Mouse (Mus musculus) bone marrow, adult 2 months (tissue): Measurements from ENCODE around the gene Polr2i. TPM values are rescaled to one million over a fixed set of nuclear protein-coding genes. Genes with fewer than 3 reads are reported as not detected.

ENCODE experiments used
- H3K27ac ChIP-seq: fragments of 200-500 bp; 2 replicates; pipeline ENCODE4 v1.5.1; 2012; ENCODE audit warnings: low read depth, mild to moderate bottlenecking, control low read depth, inconsistent platforms, low read length; ENCODE audit not compliant: control insufficient read depth, poor library complexity, insufficient read depth
- H3K4me1 ChIP-seq: fragments of 200-500 bp; 2 replicates; pipeline ENCODE4 v1.6.1; 2011; ENCODE audit warnings: low read length; ENCODE audit not compliant: control insufficient read depth, insufficient read depth
- H3K4me3 ChIP-seq: fragments of 200-500 bp; replicated peaks from 2 replicates; pipeline ENCODE3; 2011; ENCODE audit warnings: mild to moderate bottlenecking, low read depth, low read length, control low read depth; ENCODE audit not compliant: control insufficient read depth
- CTCF ChIP-seq: fragments of 200-500 bp; IDR thresholded peaks from 2 replicates; pipeline ENCODE4 v1.5.1; 2011; ENCODE audit warnings: low read length, control low read depth; ENCODE audit not compliant: control insufficient read depth, insufficient read depth
- POLR2A ChIP-seq: fragments of 200-500 bp; IDR thresholded peaks from 2 replicates; pipeline ENCODE4 v1.6.1; 2011; ENCODE audit warnings: low read depth, mild to moderate bottlenecking, control low read depth, low read length, borderline replicate concordance; ENCODE audit not compliant: control insufficient read depth
- WGBS: fragments of 180-500 bp; shearing (Covaris S2); methylation state at CpG from one replicate; pipeline ENCODE4 v1.1.7; 2018; 5-methylcytosine and 5-hydroxymethylcytosine counted together
- polyA plus RNA-seq: library from polyadenylated mRNA; stranded (reverse); fragments of >200 nt; gene quantifications from 2 replicates; pipeline ENCODE4 v1.2.4, GENCODE M21; 2011; ENCODE audit warnings: low replicate concordance; ENCODE audit not compliant: missing spikeins, insufficient read depth, insufficient read length

Gene Polr2i
- polyA plus RNA-seq, 1 experiment, result 50.8 TPM

DNA sequence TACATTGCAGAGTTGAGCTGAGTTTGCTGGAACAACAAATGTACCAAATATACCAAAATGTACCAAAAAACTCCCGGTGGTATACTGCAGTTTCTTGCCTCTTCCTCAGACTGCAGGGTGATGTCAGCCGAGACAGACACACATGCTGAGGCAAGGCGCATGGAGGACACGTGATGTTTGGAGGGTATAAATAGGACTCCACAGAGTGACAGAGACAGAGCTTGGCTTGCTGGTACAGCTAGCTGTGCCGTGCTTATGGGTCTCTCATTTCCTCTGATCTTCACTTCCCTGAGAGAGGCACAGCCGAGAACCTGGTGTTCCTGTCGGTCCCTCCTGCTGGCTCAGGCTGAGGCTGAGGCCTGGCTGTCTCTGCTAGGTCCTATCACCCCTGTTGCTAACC is 51.0 kb downstream of the Polr2i start:
- TF ChIP-seq POLR2A, result no peak
- no peak for TF ChIP-seq CTCF
- H3K27ac ChIP-seq, result no peak overlapping the region
- 78% methylated on average over 7 of the region's 7 CpGs for WGBS
- no peak overlapping the region for H3K4me3 ChIP-seq
- H3K4me1 ChIP-seq, result no peaks in the 10 kb centered on the region; the same call in 1 of the 2 replicates

Other genes starting within 250 kb of the Polr2i start
- gene Zfp568, start 248.0 kb upstream of the Polr2i start, polyA plus RNA-seq, result 2.6 and 11.8 TPM in 2 replicates
- 0.52 and 0.66 TPM in 2 replicates for gene Zfp14, start 180.6 kb upstream of the Polr2i start, polyA plus RNA-seq
- gene Zfp82, start 159.0 kb upstream of the Polr2i start, polyA plus RNA-seq, result 0.97 and 5.7 TPM in 2 replicates
- gene Gm26920, start 141.5 kb upstream of the Polr2i start, polyA plus RNA-seq, result not detected in 2 replicates
- 2.0 and 5.9 TPM in 2 replicates for gene Zfp566, start 141.4 kb upstream of the Polr2i start, polyA plus RNA-seq
- 9.3 and 27.6 TPM in 2 replicates for gene Zfp260, start 137.2 kb upstream of the Polr2i start, polyA plus RNA-seq
- gene Zfp382, start 110.0 kb upstream of the Polr2i start, polyA plus RNA-seq, result 0.57 and 0.95 TPM in 2 replicates
- gene Zfp146, start 62.2 kb upstream of the Polr2i start, polyA plus RNA-seq, result 11.2 and 13.7 TPM in 2 replicates
- gene Cox7a1, start 47.8 kb upstream of the Polr2i start, polyA plus RNA-seq, result 6.8 TPM in 1 of 2 replicates, not detected in the other
- gene Capns1, start 33.1 kb upstream of the Polr2i start, polyA plus RNA-seq, result 120 and 171 TPM in 2 replicates
- 24.0 and 67.8 TPM in 2 replicates for gene Tbcb, start 324 bp downstream of the Polr2i start, polyA plus RNA-seq
- not detected in 2 replicates for gene Ovol3, start 3.8 kb downstream of the Polr2i start, polyA plus RNA-seq
- not detected in 2 replicates for gene Thap8, start 48.1 kb downstream of the Polr2i start, polyA plus RNA-seq
- 33.7 and 45.3 TPM in 2 replicates for gene Wdr62, start 48.5 kb downstream of the Polr2i start, polyA plus RNA-seq
- 3.2 and 3.5 TPM in 2 replicates for gene Clip3, start 59.8 kb downstream of the Polr2i start, polyA plus RNA-seq
- gene Alkbh6, start 76.8 kb downstream of the Polr2i start, polyA plus RNA-seq, result 11.7 and 23.3 TPM in 2 replicates
- gene Syne4, start 82.9 kb downstream of the Polr2i start, polyA plus RNA-seq, result 1.3 and 8.9 TPM in 2 replicates
- gene E130208F15Rik, start 89.8 kb downstream of the Polr2i start, polyA plus RNA-seq, result 0.56 TPM in 1 of 2 replicates, not detected in the other
- gene Sdhaf1, start 91.9 kb downstream of the Polr2i start, polyA plus RNA-seq, result 6.3 and 10.1 TPM in 2 replicates
- 0.45 and 0.70 TPM in 2 replicates for gene Lrfn3, start 130.8 kb downstream of the Polr2i start, polyA plus RNA-seq
- gene Tyrobp, start 181.8 kb downstream of the Polr2i start, polyA plus RNA-seq, result 164 and 433 TPM in 2 replicates
- 47.8 and 107 TPM in 2 replicates for gene Hcst, start 187.9 kb downstream of the Polr2i start, polyA plus RNA-seq
- gene Nfkbid, start 189.8 kb downstream of the Polr2i start, polyA plus RNA-seq, result 12.3 and 34.2 TPM in 2 replicates
- gene Aplp1, start 213.6 kb downstream of the Polr2i start, polyA plus RNA-seq, result 6.2 TPM in 1 of 2 replicates, not detected in the other
- 0.25 and 4.8 TPM in 2 replicates for gene Kirrel2, start 225.7 kb downstream of the Polr2i start, polyA plus RNA-seq
- 1.5 TPM in 1 of 2 replicates, not detected in the other for gene Nphs1, start 226.4 kb downstream of the Polr2i start, polyA plus RNA-seq